Mouse (Mus musculus) brain, embryonic 14.5 days (tissue): ENCODE measurements around the gene Myo1d.

Experiments used
- CTCF ChIP-seq: fragments of 200-500 bp; IDR thresholded peaks from 2 replicates; pipeline ENCODE4 v1.5.1; 2012; ENCODE audit warnings: inconsistent platforms, mild to moderate bottlenecking, moderate library complexity, borderline replicate concordance; ENCODE audit not compliant: insufficient read depth, insufficient read length; ENCODE audit errors: extremely low read depth
- POLR2A ChIP-seq: fragments of 200-500 bp; IDR thresholded peaks from 2 replicates; pipeline ENCODE4 v1.6.1; 2012; ENCODE audit warnings: mild to moderate bottlenecking, inconsistent platforms, borderline replicate concordance; ENCODE audit not compliant: poor library complexity, insufficient read depth, insufficient read length, severe bottlenecking; ENCODE audit errors: extremely low read depth

- TF ChIP-seq CTCF (no peak), POLR2A (no peak)
Observed at GRCm38 (mm10) chr11:80482347-80482746, 297.5 kb downstream of the Myo1d start.
